Mouse (Mus musculus) heart, embryonic 15.5 days (tissue): ENCODE measurements around the gene Adcy7. TPM values are rescaled to one million over a fixed set of nuclear protein-coding genes. Genes with fewer than 3 reads are reported as not detected.

Experiments used
- ATAC-seq: fragments of 200-750 bp; cut with Nextera tagmentation; replicated peaks from 2 replicates; pipeline ENCODE4 v1.8.0; 2017; ENCODE audit warnings: low read depth, moderate TSS enrichment; ENCODE audit not compliant: insufficient number of reproducible peaks, insufficient read depth, low FRiP score
- H3K27ac ChIP-seq: fragments of 300-500 bp; sonication (generic); 2 replicates; pipeline ENCODE4 v1.5.1; 2015; ENCODE audit warnings: mild to moderate bottlenecking, inconsistent platforms
- H3K27me3 ChIP-seq: fragments of 300-500 bp; sonication (generic); 2 replicates; pipeline ENCODE4 v1.6.1; 2015; ENCODE audit warnings: inconsistent platforms
- H3K36me3 ChIP-seq: fragments of 300-500 bp; sonication (generic); 2 replicates; pipeline ENCODE4 v1.6.1; 2015; ENCODE audit warnings: mild to moderate bottlenecking, inconsistent platforms
- H3K4me1 ChIP-seq: fragments of 300-500 bp; sonication (generic); replicated peaks from 2 replicates; pipeline ENCODE4 v1.6.1; 2015; ENCODE audit warnings: inconsistent platforms
- H3K4me2 ChIP-seq: fragments of 300-500 bp; sonication (generic); 2 replicates; pipeline ENCODE4 v1.6.1; 2015; ENCODE audit warnings: inconsistent platforms, mild to moderate bottlenecking, moderate library complexity
- H3K4me3 ChIP-seq: fragments of 300-500 bp; sonication (generic); 2 replicates; pipeline ENCODE4 v1.5.1; 2015; ENCODE audit warnings: mild to moderate bottlenecking, inconsistent platforms
- H3K9ac ChIP-seq: fragments of 300-500 bp; sonication (generic); 2 replicates; pipeline ENCODE4 v1.6.1; 2015; ENCODE audit warnings: mild to moderate bottlenecking, inconsistent platforms
- H3K9me3 ChIP-seq: fragments of 300-500 bp; sonication (generic); replicated peaks from 2 replicates; pipeline ENCODE4 v1.6.1; 2016; ENCODE audit warnings: inconsistent platforms
- WGBS: fragments of 180-500 bp; shearing (Covaris S2); methylation state at CpG from one replicate; pipeline ENCODE4 v1.1.7; 2015; ENCODE audit warnings: mixed read lengths; 5-methylcytosine and 5-hydroxymethylcytosine counted together
- polyA plus RNA-seq: library from polyadenylated mRNA; unstranded; fragments of >200 nt; fragmentation: Nextera tagmentation; extraction: Ambion mirVana; gene quantifications from 2 replicates; pipeline ENCODE4 v1.2.1, GENCODE M21; 2015

Adcy7 gene
- polyA plus RNA-seq, 1 experiment from 2014 or later: 2.7 TPM

GRCm38 (mm10) chr8:88290326-88291304, 18.4 kb downstream of the Adcy7 start:
- H3K9ac ChIP-seq: no peak overlapping the region
- H3K4me3 ChIP-seq: no peak overlapping the region
- peaks cover 15% of the 10 kb centered on the region for H3K4me1 ChIP-seq
- ATAC-seq: no peak
- peak overlapping the region; percentile 24; the same call in 1 of the 2 replicates for H3K27ac ChIP-seq
- WGBS: 68% methylated on average over 13 of the region's 13 CpGs
- no peaks in the 10 kb centered on the region for H3K27me3 ChIP-seq
- no peaks in the 10 kb centered on the region for H3K9me3 ChIP-seq
- no peaks in the 10 kb centered on the region for H3K36me3 ChIP-seq
- H3K4me2 ChIP-seq: no peak overlapping the region

- Histone ChIP-seq H3K9ac (no peak overlapping the region), H3K4me1 (peaks cover 9% of the 10 kb centered on the region), H3K27ac (no peak overlapping the region), H3K9me3 (no peaks in the 10 kb centered on the region), H3K27me3 (no peaks in the 10 kb centered on the region), H3K4me3 (no peak overlapping the region), H3K36me3 (no peaks in the 10 kb centered on the region), H3K4me2 (no peak overlapping the region)
- ATAC-seq: no peak
- 87% methylated on average over 11 of the region's 11 CpGs for WGBS
These were observed 19.1 kb downstream of the Adcy7 start for GRCm38 (mm10) chr8:88291305-88291690.

DNA sequence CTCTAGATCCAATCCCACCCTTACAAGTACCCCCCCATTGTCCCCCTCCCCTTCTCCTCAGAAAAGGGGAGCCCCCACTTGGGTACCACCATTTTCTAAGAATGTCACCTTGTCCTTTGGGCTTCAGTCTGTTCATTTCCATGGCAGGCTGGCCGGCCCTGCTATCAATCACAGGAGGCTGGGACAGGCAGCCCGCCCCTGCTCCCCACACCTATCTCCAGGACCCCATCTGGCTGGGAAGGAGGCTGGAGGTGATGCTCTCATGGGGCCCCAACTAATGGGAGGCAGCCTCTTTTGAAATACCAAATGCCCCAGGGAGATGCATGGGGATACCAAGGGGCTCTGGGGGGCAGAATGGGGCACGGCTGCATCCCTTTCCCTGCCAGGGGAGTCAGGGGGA, 20.7 kb downstream of the Adcy7 start:
- Histone ChIP-seq H3K4me3 (no peak overlapping the region), H3K9ac (no peak overlapping the region), H3K4me2 (no peak overlapping the region), H3K4me1 (peaks cover 8% of the 10 kb centered on the region), H3K9me3 (no peaks in the 10 kb centered on the region), H3K36me3 (no peaks in the 10 kb centered on the region), H3K27me3 (no peaks in the 10 kb centered on the region), H3K27ac (no peak overlapping the region)
- no peak for ATAC-seq
- WGBS: 94% methylated on average over 3 of the region's 3 CpGs

GRCm38 (mm10) chr8:88293590-88294356, 21.6 kb downstream of the Adcy7 start:
- Histone ChIP-seq H3K36me3 (no peaks in the 10 kb centered on the region), H3K4me1 (peaks cover 8% of the 10 kb centered on the region), H3K27me3 (no peaks in the 10 kb centered on the region), H3K27ac (no peak overlapping the region), H3K4me3 (no peak overlapping the region), H3K9ac (no peak overlapping the region), H3K4me2 (no peak overlapping the region), H3K9me3 (no peaks in the 10 kb centered on the region)
- WGBS: 78% methylated on average over 9 of the region's 9 CpGs
- ATAC-seq: no peak

DNA sequence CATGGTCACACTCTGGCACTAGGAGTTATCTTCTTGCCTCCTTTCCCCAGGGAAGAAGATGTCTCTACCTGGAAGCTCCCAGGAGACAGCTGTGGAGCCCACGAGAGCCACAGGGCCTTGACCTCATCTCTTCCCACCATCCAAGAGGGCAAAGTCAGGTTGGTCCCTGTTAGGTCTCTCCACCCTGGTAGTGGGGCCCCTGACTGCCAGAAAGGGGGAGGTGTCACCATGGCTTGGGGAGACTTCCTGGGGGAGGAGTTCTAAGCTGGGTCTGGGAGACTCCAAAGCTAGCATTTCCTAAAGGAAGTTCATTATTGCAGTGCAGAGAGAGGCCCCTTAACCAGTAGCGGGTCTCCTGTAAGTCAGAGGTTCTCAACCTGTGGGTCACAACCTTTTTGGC, 22.8 kb downstream of the Adcy7 start:
- Histone ChIP-seq H3K9me3 (no peaks in the 10 kb centered on the region), H3K4me3 (no peak overlapping the region), H3K4me2 (peak overlapping the region; percentile 3; the same call in 1 of the 2 replicates), H3K27ac (no peak overlapping the region), H3K4me1 (peaks cover 12% of the 10 kb centered on the region), H3K36me3 (no peaks in the 10 kb centered on the region), H3K27me3 (no peaks in the 10 kb centered on the region), H3K9ac (no peak overlapping the region)
- ATAC-seq: no peak
- WGBS: 75% methylated on average over 2 of the region's 2 CpGs

- no peaks in the 10 kb centered on the region for H3K27me3 ChIP-seq
- no peaks in the 10 kb centered on the region for H3K36me3 ChIP-seq
- peaks cover 24% of the 10 kb centered on the region for H3K4me1 ChIP-seq
- WGBS: 31% methylated on average over 12 of the region's 12 CpGs
- no peak overlapping the region for H3K4me3 ChIP-seq
- ATAC-seq: 0 out of 2 replicates have a peak, but pooled peaks have one; percentile 21
- no peaks in the 10 kb centered on the region for H3K9me3 ChIP-seq
- H3K9ac ChIP-seq: no peak overlapping the region
- no peak overlapping the region; the same call in 1 of the 2 replicates for H3K27ac ChIP-seq
- H3K4me2 ChIP-seq: no peak overlapping the region
These were observed 26.0 kb downstream of the Adcy7 start for GRCm38 (mm10) chr8:88297976-88298732.

DNA sequence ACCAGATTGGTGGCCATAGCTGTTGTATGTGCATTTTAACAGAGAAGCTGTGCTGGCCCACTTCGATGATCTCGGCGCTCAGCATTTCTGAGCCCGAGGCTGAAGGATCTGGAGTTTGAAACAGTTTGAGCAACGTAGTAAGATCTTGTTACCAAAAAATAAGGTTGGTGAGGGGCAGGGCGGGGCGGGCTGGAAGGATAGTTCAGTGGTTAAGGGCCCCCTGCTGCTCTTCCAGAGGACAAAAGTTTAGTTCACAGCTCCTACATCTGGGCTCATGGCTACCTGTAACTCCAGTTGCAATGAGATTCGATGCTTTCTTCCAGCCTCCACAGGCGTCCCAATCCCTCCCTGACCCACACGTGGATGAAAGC, 26.5 kb downstream of the Adcy7 start:
- Histone ChIP-seq H3K4me3 (no peak overlapping the region), H3K36me3 (no peaks in the 10 kb centered on the region), H3K4me1 (peaks cover 24% of the 10 kb centered on the region), H3K27ac (no peak overlapping the region), H3K9me3 (no peaks in the 10 kb centered on the region), H3K27me3 (no peaks in the 10 kb centered on the region), H3K4me2 (no peak overlapping the region), H3K9ac (no peak overlapping the region)
- 80% methylated on average over 10 of the region's 10 CpGs for WGBS
- no peak for ATAC-seq

- no peak overlapping the region for H3K9ac ChIP-seq
- peaks cover 24% of the 10 kb centered on the region for H3K4me1 ChIP-seq
- no peaks in the 10 kb centered on the region for H3K36me3 ChIP-seq
- peak overlapping the region; percentile 45; the same call in 1 of the 2 replicates for H3K27ac ChIP-seq
- no peak overlapping the region for H3K4me2 ChIP-seq
- WGBS: 60% methylated on average over 10 of the region's 10 CpGs
- H3K9me3 ChIP-seq: no peaks in the 10 kb centered on the region
- ATAC-seq: 0 out of 2 replicates have a peak, but pooled peaks have one; percentile 20
- no peak overlapping the region for H3K4me3 ChIP-seq
- H3K27me3 ChIP-seq: no peaks in the 10 kb centered on the region
These were observed 27.9 kb downstream of the Adcy7 start for GRCm38 (mm10) chr8:88299907-88300603.

DNA sequence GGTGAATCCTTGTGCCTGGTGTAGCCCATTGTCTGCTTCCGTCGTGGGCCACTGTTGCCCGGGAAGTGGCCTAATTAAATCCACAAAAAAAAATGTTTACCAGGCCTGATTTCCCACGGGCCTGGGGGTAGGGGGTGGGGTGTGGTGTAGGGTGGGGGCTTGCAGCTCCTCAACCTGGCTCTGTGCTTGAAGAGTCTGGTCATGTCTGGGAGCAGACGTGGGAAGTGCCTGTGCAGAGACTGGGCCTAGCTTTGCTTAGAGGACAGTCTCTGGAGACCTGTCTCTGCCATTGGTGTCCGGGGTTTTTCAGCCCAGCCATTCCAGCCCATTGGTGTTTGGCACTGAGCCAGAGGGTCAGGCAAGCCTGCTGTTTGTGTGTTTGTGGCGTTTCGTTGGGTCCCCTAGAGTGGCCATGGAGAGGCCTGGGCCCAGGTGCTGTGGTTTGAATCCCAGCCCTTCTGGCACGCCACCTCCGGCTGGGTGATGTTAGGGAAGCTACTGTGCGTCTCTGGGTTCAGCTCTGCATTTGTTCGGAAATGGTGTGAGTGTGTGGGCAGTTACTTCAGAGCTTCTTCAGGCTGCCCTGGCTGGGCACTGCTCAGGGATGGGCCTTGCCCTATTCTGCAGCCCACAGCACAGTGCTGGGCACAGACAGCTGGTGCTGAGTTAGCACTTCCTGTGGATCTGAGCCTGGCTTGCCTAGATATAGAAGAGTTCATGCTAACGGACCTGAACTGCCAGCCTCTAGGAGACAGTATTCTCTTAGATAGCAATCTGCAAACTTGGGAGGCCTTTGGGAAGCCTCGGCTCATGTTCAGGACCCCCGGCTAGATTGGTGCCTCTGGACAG, 29.6 kb downstream of the Adcy7 start:
- Histone ChIP-seq H3K4me2 (no peak overlapping the region), H3K36me3 (no peaks in the 10 kb centered on the region), H3K27me3 (no peaks in the 10 kb centered on the region), H3K9me3 (no peaks in the 10 kb centered on the region), H3K4me3 (no peak overlapping the region), H3K4me1 (peaks cover 24% of the 10 kb centered on the region), H3K9ac (no peak overlapping the region), H3K27ac (no peak overlapping the region)
- WGBS: 68% methylated on average over 15 of the region's 15 CpGs
- ATAC-seq: no peak

DNA sequence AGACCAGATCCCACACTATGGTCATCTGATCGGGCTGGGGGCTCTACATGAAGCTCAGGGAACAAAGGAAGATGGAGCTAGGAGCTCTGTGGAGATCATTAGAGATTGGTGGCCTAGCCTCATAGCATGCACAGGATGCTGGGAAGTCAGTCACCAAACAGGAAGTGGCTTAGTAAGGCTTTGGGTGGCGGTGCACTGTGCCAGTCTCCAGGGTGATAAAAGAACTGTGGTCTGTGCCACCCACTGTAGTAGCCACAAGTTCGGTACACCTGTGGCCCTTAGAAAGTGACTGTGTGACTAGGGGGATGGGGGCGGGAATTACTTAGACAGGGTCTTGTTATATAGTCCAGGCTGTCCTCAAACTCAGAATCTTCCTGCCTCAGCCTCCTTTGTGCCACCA, 33.6 kb downstream of the Adcy7 start:
- Histone ChIP-seq H3K36me3 (no peaks in the 10 kb centered on the region), H3K4me2 (no peak overlapping the region), H3K27me3 (peaks cover 5% of the 10 kb centered on the region; the same call in 1 of the 2 replicates), H3K27ac (no peak overlapping the region), H3K4me1 (peaks cover 11% of the 10 kb centered on the region), H3K4me3 (no peak overlapping the region), H3K9me3 (no peaks in the 10 kb centered on the region), H3K9ac (no peak overlapping the region)
- no peak for ATAC-seq
- 88% methylated on average over 4 of the region's 4 CpGs for WGBS
